Mouse (Mus musculus) embryonic fibroblast, embryonic 13.5 days (primary cell): ENCODE data around the gene Zfp141.

Experiments
- CTCF ChIP-seq: IDR thresholded peaks from 2 replicates; pipeline ENCODE4 v1.5.1; 2011; ENCODE audit warnings: mild to moderate bottlenecking, control low read depth, low read length, moderate library complexity, borderline replicate concordance; ENCODE audit not compliant: insufficient read depth
- POLR2A ChIP-seq: IDR thresholded peaks from 2 replicates; pipeline ENCODE4 v1.6.1; 2011; ENCODE audit warnings: low read depth, mild to moderate bottlenecking, control low read depth, low read length, moderate library complexity

DNA sequence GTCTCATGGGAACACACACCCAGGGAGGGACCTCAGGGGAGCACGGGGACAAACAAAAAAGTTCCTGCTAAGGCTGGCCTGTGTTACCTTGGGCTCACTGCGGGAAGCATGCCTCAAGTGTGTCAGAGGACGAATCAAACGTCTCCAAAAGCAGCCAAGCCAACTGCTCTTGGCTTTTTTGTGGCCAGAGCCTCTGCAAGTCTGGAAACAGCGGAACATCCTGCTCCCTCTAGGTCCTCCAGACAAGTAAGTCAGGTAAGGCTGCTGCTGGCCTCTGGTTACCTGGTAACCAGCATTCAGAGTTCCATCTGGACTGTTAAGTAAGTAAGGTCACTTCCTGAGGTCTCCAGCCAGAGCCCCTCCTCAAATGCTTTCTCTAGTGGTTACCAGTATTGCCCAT lies 57.7 kb downstream of the Zfp141 start, which contains the start of gene 4933421I07Rik:
- no peak for TF ChIP-seq POLR2A
- no peak for TF ChIP-seq CTCF
